Mouse (Mus musculus) CD4-positive helper T cell, adult 2 months (primary cell): Measurements from ENCODE around the gene Hs3st3b1.

Experiments used
- DNase-seq: peaks from one replicate; pipeline ENCODE4 v3.0.0-alpha.2; 2012; ENCODE audit warnings: low read depth, missing footprints, low spot score

The Hs3st3b1 gene

GRCm38 (mm10) chr11:63923386-63923785, 1.3 kb upstream of the Hs3st3b1 start:
- peak; percentile 38 for DNase-seq

GRCm38 (mm10) chr11:63921044-63921951, 792 bp downstream of the Hs3st3b1 start:
- DNase-seq = peak; percentile 54

- DNase-seq = peak; percentile 88
Observed at GRCm38 (mm10) chr11:63920531-63920930, 1.6 kb downstream of the Hs3st3b1 start.

- peak; percentile 42 for DNase-seq
Observed at GRCm38 (mm10) chr11:63919211-63920098, 2.6 kb downstream of the Hs3st3b1 start.

GRCm38 (mm10) chr11:63918321-63919105, 3.6 kb downstream of the Hs3st3b1 start:
- no peak for DNase-seq

GRCm38 (mm10) chr11:63917561-63917960, 4.5 kb downstream of the Hs3st3b1 start:
- DNase-seq = no peak

- peak; percentile 78 for DNase-seq
Observed at GRCm38 (mm10) chr11:63914388-63914787, 7.7 kb downstream of the Hs3st3b1 start.

- DNase-seq = no peak
Observed at GRCm38 (mm10) chr11:63913936-63914335, 8.2 kb downstream of the Hs3st3b1 start.

- no peak for DNase-seq
Observed at GRCm38 (mm10) chr11:63911001-63911400, 11.1 kb downstream of the Hs3st3b1 start.

GRCm38 (mm10) chr11:63909961-63910360, 12.1 kb downstream of the Hs3st3b1 start:
- no peak for DNase-seq

GRCm38 (mm10) chr11:63908500-63908899, 13.6 kb downstream of the Hs3st3b1 start:
- peak; percentile 66 for DNase-seq

- no peak for DNase-seq
Observed at GRCm38 (mm10) chr11:63906552-63907353, 15.3 kb downstream of the Hs3st3b1 start.

GRCm38 (mm10) chr11:63904787-63905186, 17.3 kb downstream of the Hs3st3b1 start:
- no peak for DNase-seq

GRCm38 (mm10) chr11:63898509-63899168, 23.5 kb downstream of the Hs3st3b1 start:
- DNase-seq = no peak

GRCm38 (mm10) chr11:63897856-63898508, 24.1 kb downstream of the Hs3st3b1 start:
- no peak for DNase-seq

- no peak for DNase-seq
Observed at GRCm38 (mm10) chr11:63897011-63897410, 25.1 kb downstream of the Hs3st3b1 start.

GRCm38 (mm10) chr11:63894188-63894587, 27.9 kb downstream of the Hs3st3b1 start:
- DNase-seq = no peak

- no peak for DNase-seq
Observed at GRCm38 (mm10) chr11:63893557-63893956, 28.5 kb downstream of the Hs3st3b1 start.

GRCm38 (mm10) chr11:63891479-63892020, 30.5 kb downstream of the Hs3st3b1 start:
- DNase-seq = no peak
